Mouse (Mus musculus): ENCODE data around the gene Runx1. TPM values are rescaled to one million over a fixed set of nuclear protein-coding genes. Genes with fewer than 3 reads are reported as not detected.

Gene Runx1
- polyA plus RNA-seq, 1 experiment from 2014 or later: 6.4 TPM

- Histone ChIP-seq H3K4me3 (ENCODE audit: low read depth, low read length) (peak overlapping the region; percentile 35), H3K4me2 (replicated peaks; ENCODE audit: low read depth) (peak overlapping the region; percentile 62), H3K9ac (ENCODE audit: low read length) (peak overlapping the region; percentile 45), H3K36me3 (ENCODE audit: control insufficient read depth, insufficient read depth, low read length) (no peaks in the 10 kb centered on the region), H3K27ac (replicated peaks) (no peak overlapping the region), H3K27me3 (ENCODE audit: control insufficient read depth, insufficient read depth, low read length) (no peaks in the 10 kb centered on the region), H3K9me3 (ENCODE audit: control insufficient read depth, low read length) (no peaks in the 10 kb centered on the region), H3K4me1 (replicated peaks; ENCODE audit: control insufficient read depth, insufficient read depth) (no peaks in the 10 kb centered on the region)
- TF ChIP-seq EP300 (optimal IDR thresholded peaks at IDR 0.05) (no peak), CTCF (IDR thresholded peaks at IDR 0.05; ENCODE audit: low read depth) (no peak)
- 21% methylated on average over 57 of the region's 64 CpGs for WGBS
- ATAC-seq (ENCODE audit: low FRiP score, low TSS enrichment): peak; percentile 53
- DNase-seq (ENCODE audit: low spot score): no peak
Observed at GRCm38 (mm10) chr16:92605606-92606490, 220.1 kb downstream of the Runx1 start.

- Histone ChIP-seq H3K27ac (replicated peaks) (no peak overlapping the region), H3K9me3 (ENCODE audit: control insufficient read depth, low read length) (no peaks in the 10 kb centered on the region), H3K4me1 (replicated peaks; ENCODE audit: control insufficient read depth, insufficient read depth) (no peaks in the 10 kb centered on the region), H3K9ac (ENCODE audit: low read length) (no peak overlapping the region), H3K27me3 (ENCODE audit: control insufficient read depth, insufficient read depth, low read length) (no peaks in the 10 kb centered on the region), H3K4me3 (ENCODE audit: low read depth, low read length) (no peak overlapping the region), H3K36me3 (ENCODE audit: control insufficient read depth, insufficient read depth, low read length) (no peaks in the 10 kb centered on the region), H3K4me2 (replicated peaks; ENCODE audit: low read depth) (no peak overlapping the region)
- ATAC-seq (ENCODE audit: low FRiP score, low TSS enrichment): no peak
- TF ChIP-seq CTCF (IDR thresholded peaks at IDR 0.05; ENCODE audit: low read depth): no peak
- no peak for TF ChIP-seq EP300 (optimal IDR thresholded peaks at IDR 0.05)
- no peak for DNase-seq (ENCODE audit: low spot score)
- WGBS: 73% methylated on average over 11 of the region's 11 CpGs
Observed at GRCm38 (mm10) chr16:92602504-92602903, 223.4 kb downstream of the Runx1 start.

- ATAC-seq (ENCODE audit: low FRiP score, low TSS enrichment): no peak
- Histone ChIP-seq H3K27me3 (ENCODE audit: control insufficient read depth, insufficient read depth, low read length) (no peaks in the 10 kb centered on the region), H3K4me2 (replicated peaks; ENCODE audit: low read depth) (no peak overlapping the region), H3K4me3 (ENCODE audit: low read depth, low read length) (no peak overlapping the region), H3K9ac (ENCODE audit: low read length) (no peak overlapping the region), H3K36me3 (ENCODE audit: control insufficient read depth, insufficient read depth, low read length) (no peaks in the 10 kb centered on the region), H3K4me1 (replicated peaks; ENCODE audit: control insufficient read depth, insufficient read depth) (no peaks in the 10 kb centered on the region), H3K27ac (replicated peaks) (no peak overlapping the region), H3K9me3 (ENCODE audit: control insufficient read depth, low read length) (no peaks in the 10 kb centered on the region)
- TF ChIP-seq EP300 (optimal IDR thresholded peaks at IDR 0.05): no peak
- no peak for TF ChIP-seq CTCF (IDR thresholded peaks at IDR 0.05; ENCODE audit: low read depth)
- WGBS: 79% methylated on average over 9 of the region's 9 CpGs
- DNase-seq (ENCODE audit: low spot score): no peak
Observed at GRCm38 (mm10) chr16:92601270-92601826, 224.6 kb downstream of the Runx1 start.

- DNase-seq (ENCODE audit: low spot score) (no peak), ATAC-seq (ENCODE audit: low FRiP score, low TSS enrichment) (no peak)
- Histone ChIP-seq H3K4me2 (replicated peaks; ENCODE audit: low read depth) (no peak overlapping the region), H3K36me3 (ENCODE audit: control insufficient read depth, insufficient read depth, low read length) (no peaks in the 10 kb centered on the region), H3K9me3 (ENCODE audit: control insufficient read depth, low read length) (no peaks in the 10 kb centered on the region), H3K9ac (ENCODE audit: low read length) (no peak overlapping the region), H3K4me1 (replicated peaks; ENCODE audit: control insufficient read depth, insufficient read depth) (no peaks in the 10 kb centered on the region), H3K27ac (replicated peaks) (no peak overlapping the region), H3K27me3 (ENCODE audit: control insufficient read depth, insufficient read depth, low read length) (no peaks in the 10 kb centered on the region), H3K4me3 (ENCODE audit: low read depth, low read length) (no peak overlapping the region)
- WGBS: 71% methylated on average over 11 of the region's 11 CpGs
- no peak for TF ChIP-seq CTCF (IDR thresholded peaks at IDR 0.05; ENCODE audit: low read depth)
- TF ChIP-seq EP300 (optimal IDR thresholded peaks at IDR 0.05): no peak
Observed at GRCm38 (mm10) chr16:92599451-92599850, 226.5 kb downstream of the Runx1 start.

GRCm38 (mm10) chr16:92597655-92598054 lies 228.3 kb downstream of the Runx1 start:
- no peak overlapping the region for H3K9ac ChIP-seq (ENCODE audit: low read length)
- H3K4me3 ChIP-seq (ENCODE audit: low read depth, low read length): no peak overlapping the region
- WGBS: 58% methylated on average over 11 of the region's 11 CpGs
- H3K36me3 ChIP-seq (ENCODE audit: control insufficient read depth, insufficient read depth, low read length): no peaks in the 10 kb centered on the region
- H3K4me2 ChIP-seq (replicated peaks; ENCODE audit: low read depth): no peak overlapping the region
- no peaks in the 10 kb centered on the region for H3K4me1 ChIP-seq (replicated peaks; ENCODE audit: control insufficient read depth, insufficient read depth)
- H3K27ac ChIP-seq (replicated peaks): no peak overlapping the region
- no peaks in the 10 kb centered on the region for H3K27me3 ChIP-seq (ENCODE audit: control insufficient read depth, insufficient read depth, low read length)
- no peaks in the 10 kb centered on the region for H3K9me3 ChIP-seq (ENCODE audit: control insufficient read depth, low read length)
- no peak for TF ChIP-seq EP300 (optimal IDR thresholded peaks at IDR 0.05)
- TF ChIP-seq CTCF (IDR thresholded peaks at IDR 0.05; ENCODE audit: low read depth): no peak
- DNase-seq (ENCODE audit: low spot score): no peak
- ATAC-seq (ENCODE audit: low FRiP score, low TSS enrichment): no peak

GRCm38 (mm10) chr16:92592207-92592606 lies 233.7 kb downstream of the Runx1 start:
- no peak for TF ChIP-seq CTCF (IDR thresholded peaks at IDR 0.05; ENCODE audit: low read depth)
- TF ChIP-seq EP300 (optimal IDR thresholded peaks at IDR 0.05): no peak
- no peaks in the 10 kb centered on the region for H3K9me3 ChIP-seq (ENCODE audit: control insufficient read depth, low read length)
- H3K4me2 ChIP-seq (replicated peaks; ENCODE audit: low read depth): no peak overlapping the region
- no peak overlapping the region for H3K9ac ChIP-seq (ENCODE audit: low read length)
- ATAC-seq (ENCODE audit: low FRiP score, low TSS enrichment) (no peak), DNase-seq (ENCODE audit: low spot score) (no peak)
- 45% methylated on average over 6 of the region's 6 CpGs for WGBS
- H3K4me1 ChIP-seq (replicated peaks; ENCODE audit: control insufficient read depth, insufficient read depth): no peaks in the 10 kb centered on the region
- H3K36me3 ChIP-seq (ENCODE audit: control insufficient read depth, insufficient read depth, low read length): no peaks in the 10 kb centered on the region
- no peak overlapping the region for H3K4me3 ChIP-seq (ENCODE audit: low read depth, low read length)
- H3K27me3 ChIP-seq (ENCODE audit: control insufficient read depth, insufficient read depth, low read length): no peaks in the 10 kb centered on the region
- no peak overlapping the region for H3K27ac ChIP-seq (replicated peaks)

All from stomach, postnatal 0 days (tissue).